Mouse (Mus musculus): Measurements from ENCODE around the gene Lrrc42. TPM values are rescaled to one million over a fixed set of nuclear protein-coding genes. Genes with fewer than 3 reads are reported as not detected.

The Lrrc42 gene
- total and polyA plus RNA-seq, 3 experiments: 5.0 to 10.1 (median 9.6) TPM

DNA sequence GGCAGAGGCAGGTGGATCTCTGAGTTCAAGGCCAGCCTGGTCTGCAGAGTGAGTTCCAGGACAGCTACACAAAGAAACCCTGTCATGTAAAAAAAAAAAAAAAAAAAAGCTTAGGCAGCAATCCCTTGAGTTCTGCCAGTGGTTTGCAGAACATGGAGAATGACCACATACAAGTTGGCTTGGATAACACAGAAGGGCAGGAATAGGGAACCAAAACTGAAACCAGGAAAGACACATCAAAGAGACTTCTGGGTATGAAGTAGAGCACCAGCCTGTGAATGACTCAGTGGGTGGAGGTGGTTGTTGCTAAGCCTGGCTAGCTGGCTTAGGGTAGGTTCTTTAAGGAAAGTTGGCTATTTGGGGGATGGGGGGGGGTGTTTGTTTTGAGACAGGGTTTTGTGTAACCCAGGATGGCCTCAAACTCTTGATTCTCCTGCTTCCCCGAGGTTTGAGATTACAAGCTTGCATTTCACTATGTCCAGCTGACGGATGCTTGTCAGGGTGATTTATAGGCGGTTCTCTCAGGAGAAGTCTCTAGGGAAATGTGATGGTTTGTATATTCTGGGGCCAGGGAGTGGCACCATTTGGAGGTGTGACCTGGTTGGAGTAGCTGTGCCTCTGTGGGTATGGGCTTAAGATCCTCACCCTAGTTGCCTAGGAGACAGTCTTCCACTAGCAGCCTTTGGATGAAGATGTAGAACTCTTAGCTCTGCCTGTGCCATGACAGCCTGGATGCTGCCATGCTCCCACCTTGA lies 32.3 kb upstream of the Lrrc42 start:
- no peaks in the 10 kb centered on the region for H3K79me2 ChIP-seq (replicated peaks; ENCODE audit: control insufficient read depth, insufficient read depth, low read length)
- no peak overlapping the region for H3K27ac ChIP-seq
- DNase-seq: no peak
- no peaks in the 10 kb centered on the region for H3K4me1 ChIP-seq (ENCODE audit: control insufficient read depth, insufficient read depth, low read length)
- no peak overlapping the region for H3K4me3 ChIP-seq
- H3K27me3 ChIP-seq (ENCODE audit: control insufficient read depth, insufficient read depth, low read length): no peaks in the 10 kb centered on the region
- TF ChIP-seq CTCF (IDR thresholded peaks at IDR 0.05) (no peak), POLR2A (IDR thresholded peaks at IDR 0.05; ENCODE audit: insufficient read depth, low read depth, low read length) (no peak), EP300 (IDR thresholded peaks at IDR 0.05; ENCODE audit: insufficient read depth, low read depth, low read length) (no peak)
- H3K9ac ChIP-seq (ENCODE audit: low read depth, low read length): no peak overlapping the region
- H3K36me3 ChIP-seq (ENCODE audit: control insufficient read depth, insufficient read depth, low read length): no peaks in the 10 kb centered on the region
- WGBS: 65% methylated on average over 3 of the region's 3 CpGs
- intact Hi-C loops (cut with DNase I): no loop called here

DNA sequence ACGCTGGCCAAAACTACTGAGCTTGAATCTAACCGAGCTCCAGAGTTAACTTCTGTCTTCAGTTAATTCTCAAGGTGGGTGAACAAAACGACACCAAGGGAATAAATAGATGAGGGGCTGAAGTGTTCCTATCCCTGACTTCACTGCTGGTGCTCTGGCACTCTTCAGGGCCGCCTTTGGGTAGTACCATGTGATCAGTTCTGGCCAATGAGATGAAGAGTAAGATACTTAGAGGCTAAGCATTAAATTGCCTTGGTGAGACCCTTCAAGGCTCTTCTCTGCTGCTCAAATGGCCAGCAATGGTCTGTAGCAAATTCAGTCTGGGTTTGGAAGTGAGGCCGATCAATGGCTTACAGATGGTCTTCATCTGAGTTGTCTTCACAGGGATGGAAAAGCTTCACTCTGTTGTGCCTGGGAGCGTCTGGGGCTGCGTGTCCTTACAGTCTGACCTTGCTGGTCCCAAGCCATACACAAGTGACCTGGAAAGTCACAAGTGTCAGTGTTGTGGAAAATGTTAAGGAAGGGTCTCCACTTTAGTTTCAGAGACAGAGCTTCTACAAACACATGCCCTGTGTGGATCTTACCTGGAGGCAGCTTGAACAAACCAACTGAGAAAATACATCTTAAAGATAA lies 27.6 kb upstream of the Lrrc42 start:
- no peak overlapping the region for H3K27ac ChIP-seq
- no peak overlapping the region for H3K4me3 ChIP-seq
- intact Hi-C loops (cut with DNase I): no loop called here
- 83% methylated on average over 7 of the region's 7 CpGs for WGBS
- H3K79me2 ChIP-seq (replicated peaks; ENCODE audit: control insufficient read depth, insufficient read depth, low read length): no peaks in the 10 kb centered on the region
- no peaks in the 10 kb centered on the region for H3K27me3 ChIP-seq (ENCODE audit: control insufficient read depth, insufficient read depth, low read length)
- DNase-seq: no peak
- TF ChIP-seq CTCF (IDR thresholded peaks at IDR 0.05): no peak
- no peak for TF ChIP-seq POLR2A (IDR thresholded peaks at IDR 0.05; ENCODE audit: insufficient read depth, low read depth, low read length)
- no peak for TF ChIP-seq EP300 (IDR thresholded peaks at IDR 0.05; ENCODE audit: insufficient read depth, low read depth, low read length)
- H3K36me3 ChIP-seq (ENCODE audit: control insufficient read depth, insufficient read depth, low read length): no peaks in the 10 kb centered on the region
- no peak overlapping the region for H3K9ac ChIP-seq (ENCODE audit: low read depth, low read length)
- no peaks in the 10 kb centered on the region for H3K4me1 ChIP-seq (ENCODE audit: control insufficient read depth, insufficient read depth, low read length)

DNA sequence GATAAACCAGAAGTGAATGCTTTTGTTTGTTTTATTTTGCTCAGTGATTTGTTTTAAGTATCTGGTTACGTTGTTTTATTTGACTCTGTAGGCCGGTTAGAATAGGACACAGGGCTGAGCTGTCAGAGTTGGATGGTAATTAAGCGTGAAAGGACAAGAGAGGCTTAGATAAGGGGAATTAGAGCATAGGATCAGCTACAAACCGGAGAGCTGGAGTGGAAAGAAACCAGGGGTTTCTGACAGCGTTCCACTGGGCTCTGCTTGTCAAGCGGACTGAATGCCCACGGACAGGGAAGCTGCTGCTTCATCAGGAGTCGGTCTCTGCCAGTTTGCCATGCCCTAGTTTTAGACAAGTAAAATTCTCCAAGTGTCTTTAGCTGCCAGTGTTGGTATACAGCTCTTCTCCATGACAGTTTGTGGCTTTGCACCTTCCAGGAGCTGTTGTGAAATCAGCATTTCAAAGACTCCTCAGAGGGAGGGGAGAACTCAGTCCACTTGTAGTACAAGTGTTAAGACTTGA lies 24.9 kb upstream of the Lrrc42 start:
- TF ChIP-seq EP300 (IDR thresholded peaks at IDR 0.05; ENCODE audit: insufficient read depth, low read depth, low read length) (no peak), CTCF (IDR thresholded peaks at IDR 0.05) (no peak), POLR2A (IDR thresholded peaks at IDR 0.05; ENCODE audit: insufficient read depth, low read depth, low read length) (no peak)
- Histone ChIP-seq H3K4me3 (no peak overlapping the region), H3K9ac (ENCODE audit: low read depth, low read length) (no peak overlapping the region), H3K4me1 (ENCODE audit: control insufficient read depth, insufficient read depth, low read length) (no peaks in the 10 kb centered on the region), H3K27me3 (ENCODE audit: control insufficient read depth, insufficient read depth, low read length) (no peaks in the 10 kb centered on the region), H3K79me2 (replicated peaks; ENCODE audit: control insufficient read depth, insufficient read depth, low read length) (no peaks in the 10 kb centered on the region), H3K27ac (no peak overlapping the region), H3K36me3 (ENCODE audit: control insufficient read depth, insufficient read depth, low read length) (no peaks in the 10 kb centered on the region)
- intact Hi-C loops (cut with DNase I): no loop called here
- DNase-seq: no peak
- WGBS: 56% methylated on average over 8 of the region's 8 CpGs

DNA sequence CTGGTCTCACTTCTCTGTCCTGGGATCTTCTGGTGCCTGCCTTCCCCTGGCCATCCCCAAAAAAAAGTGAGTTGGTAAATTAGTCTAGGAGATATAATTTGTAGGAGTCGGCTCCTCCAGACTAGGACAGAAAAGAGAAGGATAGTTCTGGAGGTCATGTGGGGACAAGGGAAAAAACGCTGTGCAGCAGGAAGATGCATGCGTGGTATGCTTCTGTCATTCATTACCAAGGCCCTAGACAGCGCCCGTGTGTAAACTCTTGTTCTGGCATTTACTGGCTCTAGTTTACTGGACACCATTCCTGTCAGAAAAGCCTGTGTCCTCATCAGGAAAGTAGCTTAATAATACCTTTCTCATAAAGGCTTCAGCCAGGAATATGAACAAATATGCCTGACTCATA lies 21.2 kb upstream of the Lrrc42 start:
- Histone ChIP-seq H3K27ac (no peak overlapping the region), H3K4me3 (no peak overlapping the region), H3K4me1 (ENCODE audit: control insufficient read depth, insufficient read depth, low read length) (no peaks in the 10 kb centered on the region), H3K36me3 (ENCODE audit: control insufficient read depth, insufficient read depth, low read length) (no peaks in the 10 kb centered on the region), H3K79me2 (replicated peaks; ENCODE audit: control insufficient read depth, insufficient read depth, low read length) (no peaks in the 10 kb centered on the region), H3K9ac (ENCODE audit: low read depth, low read length) (no peak overlapping the region), H3K27me3 (ENCODE audit: control insufficient read depth, insufficient read depth, low read length) (no peaks in the 10 kb centered on the region)
- no peak for DNase-seq
- 55% methylated on average over 5 of the region's 5 CpGs for whole genome bisulfite sequencing
- intact Hi-C loops (cut with DNase I): no loop called here
- TF ChIP-seq CTCF (IDR thresholded peaks at IDR 0.05) (no peak), EP300 (IDR thresholded peaks at IDR 0.05; ENCODE audit: insufficient read depth, low read depth, low read length) (no peak), POLR2A (IDR thresholded peaks at IDR 0.05; ENCODE audit: insufficient read depth, low read depth, low read length) (no peak)

DNA sequence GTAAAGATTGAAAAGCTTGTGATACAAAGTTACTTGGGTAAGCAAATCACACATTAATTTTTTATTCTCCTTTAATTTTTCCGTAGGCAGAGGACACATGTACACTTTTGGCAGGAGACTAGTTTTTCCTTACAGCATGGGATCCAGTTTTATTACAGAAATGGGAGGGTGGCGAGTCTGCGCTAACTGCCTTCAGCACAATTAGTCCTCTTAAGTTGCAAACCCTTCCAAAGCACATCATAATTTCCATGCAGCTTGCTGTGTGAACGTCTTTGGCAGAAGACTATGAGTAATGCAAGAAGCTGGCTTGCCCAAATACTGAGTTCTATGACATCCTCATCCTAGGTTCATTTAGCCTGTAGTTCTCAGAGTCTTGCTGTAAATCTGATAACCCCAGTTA lies 20.4 kb upstream of the Lrrc42 start:
- Histone ChIP-seq H3K27ac (no peak overlapping the region), H3K36me3 (ENCODE audit: control insufficient read depth, insufficient read depth, low read length) (no peaks in the 10 kb centered on the region), H3K4me1 (ENCODE audit: control insufficient read depth, insufficient read depth, low read length) (no peaks in the 10 kb centered on the region), H3K4me3 (no peak overlapping the region), H3K79me2 (replicated peaks; ENCODE audit: control insufficient read depth, insufficient read depth, low read length) (no peaks in the 10 kb centered on the region), H3K27me3 (ENCODE audit: control insufficient read depth, insufficient read depth, low read length) (no peaks in the 10 kb centered on the region), H3K9ac (ENCODE audit: low read depth, low read length) (no peak overlapping the region)
- intact Hi-C loops (cut with DNase I): no loop called here
- no peak for DNase-seq
- WGBS: 70% methylated on average over 4 of the region's 4 CpGs
- TF ChIP-seq EP300 (IDR thresholded peaks at IDR 0.05; ENCODE audit: insufficient read depth, low read depth, low read length) (no peak), CTCF (IDR thresholded peaks at IDR 0.05) (no peak), POLR2A (IDR thresholded peaks at IDR 0.05; ENCODE audit: insufficient read depth, low read depth, low read length) (no peak)

DNA sequence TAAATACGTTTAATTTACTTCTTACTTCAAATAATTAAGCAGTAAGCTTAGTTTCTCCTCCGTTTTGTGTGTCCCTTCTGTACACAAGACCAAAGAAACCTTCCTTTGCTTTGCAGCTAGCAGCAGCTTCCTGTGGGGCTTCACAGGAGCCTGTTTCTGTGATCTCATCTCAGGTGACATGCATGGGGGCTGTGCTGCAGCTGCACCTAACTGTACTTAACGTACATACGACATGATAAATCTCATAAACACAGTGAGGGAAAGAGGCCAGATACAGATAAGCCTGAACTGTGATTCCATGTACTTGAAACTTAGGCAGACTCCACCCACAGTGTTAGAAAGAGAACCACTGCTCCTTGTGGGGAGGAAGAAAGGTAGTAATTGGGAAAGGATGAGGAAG lies 6.7 kb upstream of the Lrrc42 start:
- WGBS: 41% methylated on average over 4 of the region's 4 CpGs
- Histone ChIP-seq H3K36me3 (ENCODE audit: control insufficient read depth, insufficient read depth, low read length) (no peaks in the 10 kb centered on the region), H3K27me3 (ENCODE audit: control insufficient read depth, insufficient read depth, low read length) (no peaks in the 10 kb centered on the region), H3K4me1 (ENCODE audit: control insufficient read depth, insufficient read depth, low read length) (no peaks in the 10 kb centered on the region), H3K79me2 (replicated peaks; ENCODE audit: control insufficient read depth, insufficient read depth, low read length) (no peaks in the 10 kb centered on the region), H3K4me3 (no peak overlapping the region), H3K27ac (no peak overlapping the region), H3K9ac (ENCODE audit: low read depth, low read length) (no peak overlapping the region)
- TF ChIP-seq CTCF (IDR thresholded peaks at IDR 0.05) (no peak), POLR2A (IDR thresholded peaks at IDR 0.05; ENCODE audit: insufficient read depth, low read depth, low read length) (no peak), EP300 (IDR thresholded peaks at IDR 0.05; ENCODE audit: insufficient read depth, low read depth, low read length) (no peak)
- DNase-seq: no peak
- intact Hi-C loops (cut with DNase I): no loop called here
